Mouse (Mus musculus) urinary bladder, adult 2 months (tissue): ENCODE data around the gene Wdr12. TPM values are rescaled to one million over a fixed set of nuclear protein-coding genes. Genes with fewer than 3 reads are reported as not detected.
"Not testable (repeated sequence)": the region's sequence is repeated elsewhere in the genome, so short reads cannot be mapped to it uniquely, and the experiment has no call there.

Source experiments
- DNase-seq: peaks from one replicate; pipeline ENCODE4 v3.0.0; 2022; ENCODE audit warnings: low spot score
- polyA plus RNA-seq: library from polyadenylated mRNA; depleted of rRNA; stranded (reverse); fragments of >200 nt; gene quantifications from 2 replicates; pipeline ENCODE4 v1.2.3, GENCODE M21; 2012; rRNA removed

Gene Wdr12
- 13.4 TPM in 2 replicates for polyA plus RNA-seq

- DNase-seq = peak; percentile 91
Measured at GRCm38 (mm10) chr1:60098024-60098781, at the start of gene Wdr12, which contains the start of gene Carf. Gene Wdr12, minus strand, starts transcription at chr1:60098645. Gene Carf, plus strand, starts transcription at chr1:60098247.

GRCm38 (mm10) chr1:60137346-60137745, 38.9 kb upstream of the Wdr12 start:
- DNase-seq = no peak

GRCm38 (mm10) chr1:60117721-60118455, 19.4 kb upstream of the Wdr12 start:
- DNase-seq = no peak

- DNase-seq = no peak
Measured at GRCm38 (mm10) chr1:60104582-60104981, 6.1 kb upstream of the Wdr12 start.

GRCm38 (mm10) chr1:60098839-60099238, 394 bp upstream of the Wdr12 start:
- DNase-seq = no peak

GRCm38 (mm10) chr1:60097277-60098023, 995 bp downstream of the Wdr12 start:
- DNase-seq = peak; percentile 22

GRCm38 (mm10) chr1:60096572-60097276, 1.7 kb downstream of the Wdr12 start:
- DNase-seq = no peak

GRCm38 (mm10) chr1:60076411-60076810, 22.0 kb downstream of the Wdr12 start:
- no peak for DNase-seq

GRCm38 (mm10) chr1:60075590-60075989, 22.9 kb downstream of the Wdr12 start:
- DNase-seq = no peak

GRCm38 (mm10) chr1:60074935-60075334, 23.5 kb downstream of the Wdr12 start:
- DNase-seq = no peak

GRCm38 (mm10) chr1:60070725-60071124, 27.7 kb downstream of the Wdr12 start:
- DNase-seq = not testable (repeated sequence)

GRCm38 (mm10) chr1:60056310-60056709, 42.1 kb downstream of the Wdr12 start:
- no peak for DNase-seq

GRCm38 (mm10) chr1:60054659-60055058, 43.8 kb downstream of the Wdr12 start:
- DNase-seq = no peak

- not testable (repeated sequence) for DNase-seq
Measured at GRCm38 (mm10) chr1:60047481-60047880, 51.0 kb downstream of the Wdr12 start.

- no peak for DNase-seq
Measured at GRCm38 (mm10) chr1:60044595-60044994, 53.9 kb downstream of the Wdr12 start.

- peak; percentile 32 for DNase-seq
Measured at GRCm38 (mm10) chr1:60042796-60043469, 55.5 kb downstream of the Wdr12 start, which contains the start of gene Ica1l. Gene Ica1l, minus strand, starts transcription at chr1:60043184.

- DNase-seq = no peak
Measured at GRCm38 (mm10) chr1:60042398-60042795, 56.0 kb downstream of the Wdr12 start.

- no peak for DNase-seq
Measured at GRCm38 (mm10) chr1:60035044-60035443, 63.4 kb downstream of the Wdr12 start.
